Mouse (Mus musculus): Measurements from ENCODE around the gene Tgfbr3. TPM values are rescaled to one million over a fixed set of nuclear protein-coding genes. Genes with fewer than 3 reads are reported as not detected.

Tgfbr3 gene
- polyA plus RNA-seq, 1 experiment from 2014 or later = 10.5 TPM

DNA sequence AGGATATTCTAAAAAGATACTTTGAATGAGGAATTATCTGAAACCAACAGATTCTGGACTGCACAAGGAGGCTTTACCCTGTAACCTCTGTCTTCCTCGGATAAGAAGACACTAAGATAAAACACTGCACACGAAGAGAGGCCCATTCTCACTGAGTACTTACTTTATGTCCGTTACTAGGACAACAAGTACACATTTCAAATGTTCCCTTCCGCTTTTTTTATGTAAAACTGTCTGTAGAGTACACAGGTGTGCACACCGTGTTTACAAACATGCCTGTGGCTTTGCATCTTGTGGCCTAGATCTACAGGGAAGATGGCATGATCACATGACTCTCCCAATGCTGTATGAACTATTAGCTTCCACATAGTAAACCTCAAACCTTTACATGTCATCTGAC is 146.6 kb downstream of the Tgfbr3 start:
- H3K36me3 ChIP-seq (replicated peaks; ENCODE audit: control insufficient read depth, insufficient read depth, low read depth, low read length) = no peaks in the 10 kb centered on the region
- no peaks in the 10 kb centered on the region for H3K27me3 ChIP-seq (ENCODE audit: control insufficient read depth, insufficient read depth, low read length)
- no peaks in the 10 kb centered on the region for H3K9me3 ChIP-seq (replicated peaks; ENCODE audit: control insufficient read depth, low read length)
- H3K4me2 ChIP-seq (ENCODE audit: low read depth, low read length) = no peak overlapping the region
- H3K9ac ChIP-seq (replicated peaks; ENCODE audit: low read length) = no peak overlapping the region
- no peak overlapping the region for H3K27ac ChIP-seq (replicated peaks; ENCODE audit: low read depth, low read length)
- DNase-seq (ENCODE audit: low spot score) = no peak
- H3K4me3 ChIP-seq (ENCODE audit: low read depth, low read length) = no peak overlapping the region
- whole genome bisulfite sequencing = 87% methylated on average over 5 of the region's 5 CpGs
- ATAC-seq (replicated peaks; ENCODE audit: insufficient number of reproducible peaks, low FRiP score, low TSS enrichment, low read depth) = no peak
- H3K4me1 ChIP-seq (ENCODE audit: control insufficient read depth, insufficient read depth, low read length) = no peaks in the 10 kb centered on the region

- H3K9me3 ChIP-seq (replicated peaks; ENCODE audit: control insufficient read depth, low read length) = no peaks in the 10 kb centered on the region
- WGBS = 81% methylated on average over 5 of the region's 5 CpGs
Observed at GRCm38 (mm10) chr5:107141375-107141774, 148.1 kb downstream of the Tgfbr3 start.

GRCm38 (mm10) chr5:107139800-107140651 is 149.4 kb downstream of the Tgfbr3 start:
- Histone ChIP-seq H3K27ac (replicated peaks; ENCODE audit: low read depth, low read length) (no peak overlapping the region), H3K9ac (replicated peaks; ENCODE audit: low read length) (no peak overlapping the region), H3K4me1 (ENCODE audit: control insufficient read depth, insufficient read depth, low read length) (no peaks in the 10 kb centered on the region), H3K27me3 (ENCODE audit: control insufficient read depth, insufficient read depth, low read length) (no peaks in the 10 kb centered on the region), H3K4me2 (ENCODE audit: low read depth, low read length) (no peak overlapping the region), H3K4me3 (ENCODE audit: low read depth, low read length) (no peak overlapping the region), H3K36me3 (replicated peaks; ENCODE audit: control insufficient read depth, insufficient read depth, low read depth, low read length) (no peaks in the 10 kb centered on the region), H3K9me3 (replicated peaks; ENCODE audit: control insufficient read depth, low read length) (no peaks in the 10 kb centered on the region)
- ATAC-seq (replicated peaks; ENCODE audit: insufficient number of reproducible peaks, low FRiP score, low TSS enrichment, low read depth) = no peak
- no peak for DNase-seq (ENCODE audit: low spot score)
- WGBS = 73% methylated on average over 11 of the region's 11 CpGs

More at GRCm38 (mm10) chr5:107141375-107141774, 148.1 kb downstream of the Tgfbr3 start:
- no peaks in the 10 kb centered on the region for H3K36me3 ChIP-seq (replicated peaks; ENCODE audit: control insufficient read depth, insufficient read depth, low read depth, low read length)
- no peak overlapping the region for H3K4me3 ChIP-seq (ENCODE audit: low read depth, low read length)
- H3K4me1 ChIP-seq (ENCODE audit: control insufficient read depth, insufficient read depth, low read length) = no peaks in the 10 kb centered on the region
- no peak overlapping the region for H3K4me2 ChIP-seq (ENCODE audit: low read depth, low read length)
- H3K27ac ChIP-seq (replicated peaks; ENCODE audit: low read depth, low read length) = no peak overlapping the region
- no peaks in the 10 kb centered on the region for H3K27me3 ChIP-seq (ENCODE audit: control insufficient read depth, insufficient read depth, low read length)
- DNase-seq (ENCODE audit: low spot score) (no peak), ATAC-seq (replicated peaks; ENCODE audit: insufficient number of reproducible peaks, low FRiP score, low TSS enrichment, low read depth) (no peak)
- H3K9ac ChIP-seq (replicated peaks; ENCODE audit: low read length) = no peak overlapping the region

DNA sequence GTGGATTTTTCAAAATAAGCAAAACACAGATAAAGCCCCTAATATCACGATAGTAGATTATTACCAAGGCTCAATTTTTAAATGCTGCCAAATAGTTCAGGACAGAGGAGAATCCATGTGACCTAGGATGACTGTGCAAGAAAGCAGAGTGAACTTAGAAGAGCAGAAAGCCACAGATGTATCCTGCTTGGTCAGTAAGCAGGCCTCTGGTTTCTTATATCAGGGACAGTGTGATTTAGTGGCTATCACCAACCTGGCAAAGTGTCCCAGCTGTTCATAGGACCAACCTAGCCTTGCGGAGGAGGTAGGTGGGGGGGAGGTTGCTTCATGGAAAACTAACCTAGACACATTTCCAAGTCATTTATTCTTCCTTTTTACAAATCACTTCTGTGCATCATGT is 156.1 kb downstream of the Tgfbr3 start:
- Histone ChIP-seq H3K4me1 (ENCODE audit: control insufficient read depth, insufficient read depth, low read length) (no peaks in the 10 kb centered on the region), H3K27ac (replicated peaks; ENCODE audit: low read depth, low read length) (no peak overlapping the region), H3K9me3 (replicated peaks; ENCODE audit: control insufficient read depth, low read length) (no peaks in the 10 kb centered on the region), H3K36me3 (replicated peaks; ENCODE audit: control insufficient read depth, insufficient read depth, low read depth, low read length) (no peaks in the 10 kb centered on the region), H3K4me3 (ENCODE audit: low read depth, low read length) (no peak overlapping the region), H3K4me2 (ENCODE audit: low read depth, low read length) (no peak overlapping the region), H3K9ac (replicated peaks; ENCODE audit: low read length) (no peak overlapping the region), H3K27me3 (ENCODE audit: control insufficient read depth, insufficient read depth, low read length) (no peaks in the 10 kb centered on the region)
- 96% methylated on average over 2 of the region's 2 CpGs for WGBS
- DNase-seq (ENCODE audit: low spot score) (no peak), ATAC-seq (replicated peaks; ENCODE audit: insufficient number of reproducible peaks, low FRiP score, low TSS enrichment, low read depth) (no peak)

DNA sequence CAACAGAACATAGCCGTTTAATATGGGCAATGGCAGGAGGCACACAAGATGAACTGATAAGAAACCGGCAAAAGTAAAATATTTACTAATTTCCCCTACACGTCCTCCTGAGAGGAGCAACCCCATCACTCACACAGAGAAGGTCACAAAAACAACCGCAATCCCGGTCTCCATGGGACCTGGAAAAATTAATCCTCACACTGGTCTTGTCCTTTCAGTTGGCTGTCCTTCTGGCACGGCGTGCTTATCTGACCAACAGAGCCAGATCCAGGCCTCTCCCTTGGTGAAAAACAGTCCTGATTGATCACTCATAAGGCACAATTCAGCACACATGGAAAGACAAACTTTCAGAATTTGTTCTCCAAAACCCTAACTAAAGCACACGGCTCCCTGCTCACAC is 157.2 kb downstream of the Tgfbr3 start:
- no peak overlapping the region for H3K9ac ChIP-seq (replicated peaks; ENCODE audit: low read length)
- no peak overlapping the region for H3K27ac ChIP-seq (replicated peaks; ENCODE audit: low read depth, low read length)
- no peaks in the 10 kb centered on the region for H3K9me3 ChIP-seq (replicated peaks; ENCODE audit: control insufficient read depth, low read length)
- no peaks in the 10 kb centered on the region for H3K36me3 ChIP-seq (replicated peaks; ENCODE audit: control insufficient read depth, insufficient read depth, low read depth, low read length)
- ATAC-seq (replicated peaks; ENCODE audit: insufficient number of reproducible peaks, low FRiP score, low TSS enrichment, low read depth) (no peak), DNase-seq (ENCODE audit: low spot score) (no peak)
- H3K4me2 ChIP-seq (ENCODE audit: low read depth, low read length) = no peak overlapping the region
- no peaks in the 10 kb centered on the region for H3K4me1 ChIP-seq (ENCODE audit: control insufficient read depth, insufficient read depth, low read length)
- 63% methylated on average over 8 of the region's 8 CpGs for WGBS
- H3K27me3 ChIP-seq (ENCODE audit: control insufficient read depth, insufficient read depth, low read length) = no peaks in the 10 kb centered on the region
- no peak overlapping the region for H3K4me3 ChIP-seq (ENCODE audit: low read depth, low read length)

DNA sequence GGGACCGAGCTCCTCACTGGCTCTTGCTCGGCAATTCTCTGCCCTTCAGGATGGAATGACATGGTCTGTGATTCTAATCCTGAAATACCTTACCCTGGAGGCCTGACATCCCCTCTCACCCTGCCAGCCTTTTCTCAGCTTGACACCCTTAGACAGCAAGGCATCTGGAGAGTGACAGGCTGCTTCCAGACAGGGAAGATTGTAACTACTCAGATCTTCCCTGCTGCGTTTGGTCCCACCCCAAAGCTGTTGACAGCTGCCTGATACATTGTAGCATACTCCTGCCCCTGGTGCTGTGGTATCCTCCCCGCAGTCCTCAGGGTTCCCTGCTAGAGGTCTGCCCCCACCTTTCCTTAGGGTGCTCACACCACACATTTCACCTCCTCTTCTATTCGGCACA is 160.1 kb downstream of the Tgfbr3 start:
- Histone ChIP-seq H3K27ac (replicated peaks; ENCODE audit: low read depth, low read length) (no peak overlapping the region), H3K9ac (replicated peaks; ENCODE audit: low read length) (no peak overlapping the region), H3K4me2 (ENCODE audit: low read depth, low read length) (no peak overlapping the region), H3K4me3 (ENCODE audit: low read depth, low read length) (no peak overlapping the region), H3K4me1 (ENCODE audit: control insufficient read depth, insufficient read depth, low read length) (no peaks in the 10 kb centered on the region), H3K27me3 (ENCODE audit: control insufficient read depth, insufficient read depth, low read length) (no peaks in the 10 kb centered on the region), H3K36me3 (replicated peaks; ENCODE audit: control insufficient read depth, insufficient read depth, low read depth, low read length) (no peaks in the 10 kb centered on the region), H3K9me3 (replicated peaks; ENCODE audit: control insufficient read depth, low read length) (no peaks in the 10 kb centered on the region)
- no peak for DNase-seq (ENCODE audit: low spot score)
- 0 out of 2 replicates have a peak, but pooled peaks have one; percentile 48 for ATAC-seq (replicated peaks; ENCODE audit: insufficient number of reproducible peaks, low FRiP score, low TSS enrichment, low read depth)
- WGBS = 39% methylated on average over 5 of the region's 5 CpGs

DNA sequence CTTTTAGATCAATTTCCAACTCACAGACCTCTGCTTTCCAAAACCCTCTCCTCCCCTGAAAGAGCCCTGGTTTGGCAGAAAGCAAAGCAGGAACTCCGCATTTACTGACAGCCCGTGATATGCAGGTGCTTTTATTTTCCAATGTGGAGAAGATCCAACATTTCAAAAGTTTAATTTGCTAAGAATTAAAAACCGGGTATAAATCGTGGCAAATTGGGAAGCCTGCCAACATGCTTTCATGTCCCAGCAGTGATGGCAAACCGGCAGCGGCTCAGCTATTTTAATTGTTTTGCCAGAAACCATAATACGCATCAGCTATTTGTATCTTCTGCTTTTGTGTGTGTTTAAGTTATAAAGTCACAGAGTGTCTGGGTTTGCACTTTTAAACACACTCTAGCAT is 162.9 kb downstream of the Tgfbr3 start:
- Histone ChIP-seq H3K9ac (replicated peaks; ENCODE audit: low read length) (no peak overlapping the region), H3K9me3 (replicated peaks; ENCODE audit: control insufficient read depth, low read length) (no peaks in the 10 kb centered on the region), H3K4me1 (ENCODE audit: control insufficient read depth, insufficient read depth, low read length) (no peaks in the 10 kb centered on the region), H3K27me3 (ENCODE audit: control insufficient read depth, insufficient read depth, low read length) (no peaks in the 10 kb centered on the region), H3K4me3 (ENCODE audit: low read depth, low read length) (no peak overlapping the region), H3K4me2 (ENCODE audit: low read depth, low read length) (no peak overlapping the region), H3K36me3 (replicated peaks; ENCODE audit: control insufficient read depth, insufficient read depth, low read depth, low read length) (no peaks in the 10 kb centered on the region), H3K27ac (replicated peaks; ENCODE audit: low read depth, low read length) (no peak overlapping the region)
- 76% methylated on average over 7 of the region's 7 CpGs for WGBS
- DNase-seq (ENCODE audit: low spot score) = no peak
- no peak for ATAC-seq (replicated peaks; ENCODE audit: insufficient number of reproducible peaks, low FRiP score, low TSS enrichment, low read depth)

GRCm38 (mm10) chr5:107125131-107125530 is 164.3 kb downstream of the Tgfbr3 start:
- Histone ChIP-seq H3K27ac (replicated peaks; ENCODE audit: low read depth, low read length) (no peak overlapping the region), H3K9me3 (replicated peaks; ENCODE audit: control insufficient read depth, low read length) (no peaks in the 10 kb centered on the region), H3K4me2 (ENCODE audit: low read depth, low read length) (no peak overlapping the region), H3K4me1 (ENCODE audit: control insufficient read depth, insufficient read depth, low read length) (no peaks in the 10 kb centered on the region), H3K27me3 (ENCODE audit: control insufficient read depth, insufficient read depth, low read length) (no peaks in the 10 kb centered on the region), H3K9ac (replicated peaks; ENCODE audit: low read length) (no peak overlapping the region), H3K36me3 (replicated peaks; ENCODE audit: control insufficient read depth, insufficient read depth, low read depth, low read length) (no peaks in the 10 kb centered on the region), H3K4me3 (ENCODE audit: low read depth, low read length) (no peak overlapping the region)
- 64% methylated on average over 6 of the region's 6 CpGs for WGBS
- ATAC-seq (replicated peaks; ENCODE audit: insufficient number of reproducible peaks, low FRiP score, low TSS enrichment, low read depth) = no peak
- no peak for DNase-seq (ENCODE audit: low spot score)

Measured in embryonic facial prominence, embryonic 11.5 days (tissue).